Mouse (Mus musculus) liver, embryonic 14.5 days (tissue): ENCODE data around the gene Bcas1.

ENCODE experiments used
- CTCF ChIP-seq: IDR thresholded peaks from 2 replicates; pipeline ENCODE4 v1.5.1; 2016; ENCODE audit warnings: antibody characterized with exemption, low read depth, control low read depth
- EP300 ChIP-seq: IDR thresholded peaks from 2 replicates; pipeline ENCODE4 v1.6.1; 2016; ENCODE audit warnings: antibody characterized with exemption, low read depth

DNA sequence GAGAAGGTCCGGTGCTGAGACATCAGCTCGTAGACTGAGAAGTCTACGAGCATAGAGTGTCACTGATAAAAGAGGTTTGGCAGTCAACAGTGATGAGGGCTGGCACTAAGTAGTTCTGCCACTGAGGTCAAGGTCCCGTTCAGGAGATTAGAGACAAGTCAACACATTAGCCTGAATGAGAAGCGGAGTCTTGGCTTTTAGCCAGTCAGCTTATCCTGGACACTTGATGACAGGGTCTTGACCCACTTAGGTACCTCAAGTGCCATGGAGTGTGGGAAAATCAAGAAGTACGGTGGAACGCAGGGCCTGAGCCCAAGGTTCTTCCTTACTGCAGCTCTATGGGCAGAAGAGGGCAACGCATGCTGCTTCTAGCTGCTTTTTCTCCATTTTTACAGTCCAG, 49.0 kb upstream of the Bcas1 start:
- TF ChIP-seq CTCF: no peak
- TF ChIP-seq EP300: no peak
